Mouse (Mus musculus) WW6 (cell line): ENCODE measurements around the gene C1qtnf5.

Source experiments
- DNase-seq: peaks from one replicate; pipeline ENCODE4 v3.0.0-alpha.2; 2013; ENCODE audit warnings: low read depth, low spot score

C1qtnf5 gene

DNA sequence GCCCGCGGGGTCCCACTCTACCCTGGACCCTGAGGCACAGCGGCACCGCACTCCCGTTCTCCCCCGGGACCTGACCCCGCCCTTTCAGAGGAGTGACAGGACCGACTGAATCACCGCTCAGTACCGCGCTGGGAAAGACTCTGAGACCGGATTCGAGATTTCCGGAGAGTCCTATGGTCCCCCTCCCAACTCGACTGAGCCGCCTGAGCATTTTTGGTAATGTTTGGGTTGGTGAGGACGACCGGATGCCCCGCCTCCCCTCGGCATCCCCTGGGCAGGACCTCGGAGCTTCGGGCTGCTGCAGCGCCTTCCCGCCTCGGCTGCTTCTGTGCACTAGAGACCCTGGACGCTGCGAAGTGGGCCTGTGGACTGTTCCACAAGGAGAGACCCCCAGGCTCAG, 23.0 kb downstream of the C1qtnf5 start:
- DNase-seq, result no peak

DNA sequence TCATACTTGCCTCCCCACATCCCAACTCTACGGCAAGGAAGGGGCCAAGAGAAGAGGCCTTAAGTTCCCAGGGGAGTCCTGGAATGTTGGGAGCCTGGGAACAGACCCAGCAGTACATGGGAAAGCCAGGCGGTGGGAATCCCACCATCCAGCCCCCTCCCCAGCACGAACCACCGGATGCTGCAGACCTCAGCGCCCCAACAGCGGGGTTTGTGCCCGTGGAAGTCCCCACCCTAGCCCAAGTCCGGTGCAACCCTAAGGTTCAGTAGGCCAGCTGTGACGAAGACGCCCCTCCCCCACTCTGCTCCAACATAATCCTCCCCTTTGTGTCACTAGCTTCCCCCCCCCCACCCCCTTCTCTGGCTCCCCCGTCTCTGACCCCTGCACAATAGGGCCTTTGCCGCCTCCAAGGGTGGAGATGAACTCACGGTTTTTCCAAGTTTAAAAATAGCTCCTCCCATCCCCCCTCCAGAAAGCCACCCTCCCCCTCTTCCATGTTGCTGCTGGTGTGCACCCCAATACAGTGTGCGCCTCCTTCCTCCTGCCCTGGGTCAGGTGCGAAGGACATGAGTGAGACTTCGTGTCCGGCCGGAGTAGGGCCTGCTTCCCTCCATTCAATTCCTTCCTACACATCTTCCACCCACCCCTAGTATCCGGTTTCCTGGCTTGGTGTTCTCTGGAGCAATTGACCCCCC, 23.7 kb downstream of the C1qtnf5 start:
- no peak for DNase-seq

DNA sequence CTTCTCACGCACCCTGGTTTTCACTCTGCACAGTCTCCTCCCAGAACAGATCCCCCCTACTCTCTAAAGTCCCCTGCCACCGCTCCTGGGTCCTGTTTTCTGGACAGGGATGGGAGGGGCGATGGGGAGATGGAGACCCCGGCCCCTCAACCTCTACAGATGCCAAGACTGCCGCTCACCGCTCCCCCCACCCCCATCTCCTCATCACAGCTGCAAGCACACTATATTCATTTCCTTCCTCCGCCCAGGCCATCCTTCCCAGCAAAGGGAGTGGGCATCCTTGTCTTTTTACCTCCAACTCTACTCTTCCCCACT, 24.2 kb downstream of the C1qtnf5 start:
- DNase-seq, result no peak

DNA sequence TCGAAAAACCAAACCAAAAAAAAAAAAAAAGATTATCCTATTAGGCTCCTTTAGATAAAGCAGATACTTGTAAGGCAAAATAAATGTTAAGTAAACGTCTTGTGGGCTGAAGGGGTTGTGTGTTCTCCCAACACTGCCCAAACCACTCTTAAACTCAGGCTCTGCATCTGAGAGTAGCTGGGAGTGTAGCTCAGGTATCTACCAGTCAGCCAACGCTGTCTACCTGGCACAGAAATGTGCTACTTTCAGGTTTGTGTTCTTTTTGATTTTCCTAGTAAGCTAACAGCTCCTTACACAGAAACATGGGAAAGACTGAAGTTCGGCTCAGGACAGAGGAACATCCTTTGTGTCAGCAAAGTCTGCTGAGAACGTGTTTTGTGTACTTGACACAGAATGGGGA, 25.2 kb downstream of the C1qtnf5 start:
- DNase-seq, result no peak

DNA sequence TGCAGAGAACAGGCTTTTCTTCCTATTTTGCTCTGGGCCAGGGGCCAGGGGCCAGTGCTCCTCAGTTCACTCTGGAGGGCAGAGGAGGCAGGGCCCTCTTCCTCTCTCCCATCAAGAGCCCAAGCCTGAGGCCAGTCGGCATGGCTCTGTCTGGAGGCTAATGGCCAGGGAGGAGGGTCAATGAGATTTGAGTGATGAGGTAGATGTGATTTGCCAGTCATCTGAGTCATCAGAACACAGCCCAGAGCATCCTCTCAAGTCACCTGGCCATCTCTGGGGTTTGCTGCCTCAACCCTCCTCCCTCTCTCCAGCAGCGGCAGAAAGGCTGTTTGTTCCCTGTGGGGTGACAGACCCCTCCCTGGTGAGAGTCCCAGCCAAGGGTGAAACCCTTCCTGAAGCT, 26.2 kb downstream of the C1qtnf5 start:
- DNase-seq, result no peak

DNA sequence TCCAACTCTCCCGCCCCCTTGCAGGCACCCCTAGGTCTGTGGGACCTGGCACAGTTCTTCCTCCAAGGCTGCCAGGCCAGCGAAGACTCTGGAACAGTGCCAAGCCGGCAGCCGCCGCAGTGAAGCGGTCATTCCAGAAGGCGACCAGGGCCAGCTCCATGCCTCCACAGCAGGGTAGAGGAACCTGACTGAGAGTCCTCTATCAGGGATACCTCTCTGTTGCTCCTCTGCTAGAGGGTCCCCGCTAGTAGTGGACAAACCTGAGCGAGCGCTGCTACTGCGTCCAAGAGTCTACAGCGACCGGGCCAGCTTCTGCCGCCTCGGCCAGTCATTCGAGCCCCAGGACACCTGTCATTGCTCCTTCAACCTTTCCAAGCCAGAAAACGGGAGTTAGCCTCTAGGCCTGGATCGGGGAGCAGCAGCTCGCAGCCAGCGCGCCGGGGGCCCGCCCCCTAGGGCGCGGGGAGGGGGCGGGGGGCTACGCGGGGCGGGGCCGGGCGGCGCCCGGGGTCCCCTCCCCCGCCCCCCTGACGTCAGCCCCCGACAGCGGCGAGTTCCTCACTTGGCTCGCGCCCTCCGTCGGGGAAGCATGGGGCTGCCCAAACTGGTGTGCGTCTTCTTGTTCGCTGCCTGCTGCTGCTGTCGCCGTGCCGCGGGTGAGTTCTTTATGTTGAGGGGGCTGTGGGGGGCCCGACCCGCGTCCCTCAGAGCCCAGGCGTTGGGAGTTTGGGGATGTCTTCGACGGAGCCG, 27.2 kb downstream of the C1qtnf5 start, which contains the start of gene Mcam:
Gene Mcam (plus strand): TSS at position 369 of the 750 bp plus-strand sequence.
- DNase-seq, result no peak

DNA sequence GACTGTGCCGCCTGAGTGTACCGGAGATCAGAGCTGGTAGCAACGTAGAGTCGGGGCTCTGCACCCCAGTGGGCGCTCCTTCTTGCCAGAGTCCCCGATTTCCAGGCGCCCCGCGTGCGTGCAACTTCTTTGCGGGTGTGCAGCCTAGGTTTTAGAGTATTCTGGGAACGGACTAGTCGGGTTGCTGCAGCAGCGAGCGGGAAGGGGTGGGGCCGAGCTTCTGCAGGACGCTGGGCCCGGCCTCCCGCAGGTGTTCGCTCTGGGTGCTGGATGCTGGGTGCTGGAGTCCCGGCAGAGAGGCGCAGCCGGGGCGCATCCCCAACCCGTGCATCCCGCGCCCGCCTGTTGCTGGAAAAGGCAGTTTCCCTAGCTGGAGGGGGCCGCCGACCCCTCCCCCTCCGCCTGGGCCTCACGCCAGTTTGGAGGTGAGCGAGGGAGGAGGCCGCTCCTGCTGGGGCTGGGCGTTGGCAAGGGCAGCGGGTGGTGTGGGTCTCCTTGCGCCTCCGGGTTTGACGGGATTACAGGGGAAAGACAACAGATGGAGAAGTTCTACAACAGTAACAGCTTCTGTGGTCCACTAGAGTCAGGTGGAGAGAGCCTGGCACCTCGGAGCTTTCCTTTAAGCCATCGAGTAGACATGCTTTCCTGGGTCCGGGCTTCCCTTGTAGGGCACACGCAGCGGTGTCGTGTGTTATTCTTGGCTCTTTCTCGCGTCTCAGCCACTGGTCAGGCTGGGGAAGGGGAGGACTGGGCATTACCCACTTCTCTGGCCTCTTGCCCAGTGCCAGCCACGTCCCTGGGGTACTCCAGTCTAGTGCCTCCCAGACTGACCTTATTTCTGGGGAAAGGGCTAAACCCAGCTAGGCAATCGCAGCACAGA, 28.0 kb downstream of the C1qtnf5 start:
- no peak for DNase-seq

DNA sequence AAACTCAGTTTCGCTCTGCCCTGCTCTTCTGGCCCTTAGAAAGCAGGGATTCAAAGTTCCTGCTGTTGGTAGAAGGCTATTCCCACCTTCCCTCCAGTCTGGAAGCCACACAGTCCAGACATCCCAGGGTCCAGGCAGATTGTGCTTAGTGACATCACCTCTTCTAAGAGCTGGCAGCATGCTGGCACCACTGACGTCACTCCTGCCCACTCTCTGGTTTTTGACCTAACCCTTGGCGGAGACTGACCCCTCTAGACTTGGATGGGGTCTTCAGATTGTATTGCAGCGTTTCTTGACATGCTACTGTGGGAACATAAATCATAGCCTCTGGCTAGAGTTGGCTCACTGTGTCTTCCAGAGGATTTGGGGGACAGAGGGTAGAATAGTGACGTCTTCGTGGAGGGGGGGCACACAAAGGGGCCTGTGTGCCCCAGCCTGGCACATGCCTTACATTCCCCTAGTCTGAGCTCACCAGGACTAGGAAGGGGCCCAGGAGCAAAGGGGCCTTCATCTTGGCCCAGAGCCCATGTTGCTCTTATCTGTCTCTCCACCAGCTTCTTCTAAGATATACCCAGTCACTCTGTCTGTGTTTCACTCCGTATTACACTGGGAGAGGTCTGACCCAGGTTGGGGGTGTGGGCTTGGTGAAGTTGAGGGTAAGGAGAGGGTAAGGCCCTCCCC, 28.8 kb downstream of the C1qtnf5 start:
- DNase-seq, result no peak

DNA sequence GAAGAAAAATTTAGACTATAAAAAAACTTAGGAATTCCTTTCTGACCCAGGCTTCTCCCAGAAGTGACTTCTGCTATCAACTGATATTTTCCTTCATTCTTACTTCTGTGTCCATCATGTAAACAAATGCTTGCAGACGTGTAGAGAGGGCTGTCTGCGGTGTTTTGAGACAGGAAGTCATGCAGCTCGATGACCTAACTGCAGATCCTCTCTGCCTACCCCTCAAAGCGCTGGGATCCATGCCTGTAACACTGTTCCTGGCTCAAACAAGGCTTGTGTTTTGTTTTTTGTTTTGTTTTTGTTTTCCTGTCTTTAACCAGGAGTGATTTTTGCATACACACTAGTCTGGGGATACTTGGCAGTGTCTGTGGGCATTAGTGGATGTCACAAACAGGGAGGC, 30.8 kb downstream of the C1qtnf5 start:
- DNase-seq, result no peak

DNA sequence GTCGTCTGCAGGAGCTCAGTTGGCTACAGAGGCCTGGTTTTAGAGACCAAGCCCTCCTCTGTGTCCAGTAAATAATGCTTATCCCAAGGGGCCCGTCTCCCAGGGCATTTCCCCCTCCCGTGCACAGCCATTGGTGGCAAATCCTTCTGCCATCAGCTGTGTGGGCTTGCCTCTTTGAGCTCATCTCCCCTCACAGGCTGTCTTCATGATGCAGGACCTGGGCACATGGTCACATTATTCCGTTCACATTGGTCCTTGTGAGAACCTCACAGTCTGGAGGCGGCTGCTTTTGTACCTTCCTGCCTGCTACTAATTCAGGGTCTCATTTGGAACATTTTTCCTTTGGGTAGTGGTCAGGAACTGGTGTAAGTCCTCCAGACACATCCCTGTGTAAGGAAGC, 34.9 kb downstream of the C1qtnf5 start:
- DNase-seq, result no peak

DNA sequence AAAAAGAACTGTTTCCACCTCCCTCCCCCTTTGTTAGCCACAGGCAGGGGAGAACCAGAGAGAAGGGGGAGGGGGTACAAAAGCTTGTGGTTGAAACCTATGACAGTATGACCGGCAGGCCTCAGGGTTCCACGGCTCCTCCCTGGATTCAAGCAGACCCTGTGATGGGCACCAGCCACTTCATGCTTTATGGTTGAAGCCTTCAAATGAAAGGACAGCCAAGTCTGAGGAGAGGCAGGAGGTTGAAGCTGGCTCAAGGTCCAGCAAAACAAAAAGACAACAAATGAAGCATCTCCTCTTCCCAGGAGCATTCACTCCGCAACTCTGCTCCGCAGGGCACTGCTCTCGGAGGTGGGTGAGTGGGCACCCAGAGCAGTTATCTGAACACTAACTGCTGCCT, 36.4 kb downstream of the C1qtnf5 start:
- no peak for DNase-seq

DNA sequence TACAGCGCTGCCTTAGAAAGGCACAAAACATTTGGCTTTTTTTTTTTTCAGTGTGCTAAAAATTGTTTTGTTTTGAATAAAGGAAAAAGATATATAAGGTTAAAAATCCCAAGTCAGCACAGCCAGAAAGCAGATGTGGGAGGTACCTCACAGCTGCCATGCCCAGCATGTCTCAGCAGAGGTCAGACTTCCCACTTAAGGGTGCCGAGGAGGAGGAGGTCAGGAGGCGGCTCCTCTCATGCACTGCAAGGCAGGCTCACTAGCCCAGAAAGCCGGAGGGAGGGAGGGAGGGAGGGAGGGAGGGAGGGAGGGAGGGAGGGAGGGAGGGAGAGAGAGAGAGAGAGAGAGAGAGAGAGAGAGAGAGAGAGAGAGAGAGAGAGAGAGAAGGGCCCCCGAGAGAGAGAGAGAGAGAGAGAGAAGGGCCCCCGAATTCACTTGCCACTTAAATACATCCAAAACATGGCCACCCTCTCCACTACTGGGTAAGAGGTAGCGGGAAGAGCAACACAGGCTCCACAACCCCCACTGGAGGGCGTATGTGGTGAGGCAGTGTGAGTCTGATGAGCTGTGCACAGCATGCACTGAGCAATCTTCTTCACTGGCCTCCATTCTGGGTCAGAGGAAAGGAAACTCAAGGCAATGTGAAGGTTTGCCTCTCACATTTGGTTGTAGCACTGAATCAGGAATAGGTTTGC, 37.1 kb downstream of the C1qtnf5 start:
- no peak for DNase-seq

DNA sequence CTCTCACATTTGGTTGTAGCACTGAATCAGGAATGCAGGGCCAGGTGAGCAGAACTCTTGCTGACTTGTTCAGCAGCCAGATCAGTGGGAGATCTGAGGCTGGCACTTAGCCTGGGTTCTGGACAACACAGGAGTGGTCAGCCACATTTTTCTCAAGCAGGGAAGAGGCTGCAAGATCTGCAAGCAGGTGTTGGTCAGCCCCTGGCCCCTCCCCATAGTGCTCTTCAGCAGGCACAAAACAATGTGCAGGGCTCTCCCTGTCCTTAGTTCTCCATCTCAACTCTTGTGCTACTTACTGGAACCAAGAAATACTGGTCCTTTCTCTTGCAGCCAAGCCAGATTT, 37.6 kb downstream of the C1qtnf5 start:
- no peak for DNase-seq

DNA sequence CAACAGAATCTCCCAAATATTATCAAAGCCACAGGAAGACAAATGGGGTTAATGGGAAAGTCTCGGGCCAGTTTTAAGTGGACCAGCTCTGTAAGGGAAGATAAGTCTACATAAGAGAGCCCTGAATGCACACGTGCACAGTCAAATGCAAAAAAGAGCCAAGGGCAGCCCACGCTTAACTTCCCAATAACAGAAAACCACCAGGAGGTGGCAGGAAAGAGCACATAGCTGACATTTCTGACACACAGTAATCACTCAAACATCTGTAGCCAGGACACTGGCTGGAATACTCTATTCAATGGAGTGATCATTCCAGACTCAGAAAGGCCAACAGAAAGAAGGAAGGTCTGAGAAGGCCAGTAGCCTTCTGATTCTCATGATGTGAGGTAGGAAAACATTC, 40.2 kb downstream of the C1qtnf5 start:
- DNase-seq, result no peak
